Mouse (Mus musculus) embryo, embryonic 10.5 days (tissue): ENCODE results near the gene Dennd4a.
A peak's percentile ranks its signal among the peaks of the same experiment; 100 is the strongest.

Source experiments
- DNase-seq: peaks from one replicate; pipeline ENCODE4 v3.0.0-alpha.2; 2015; ENCODE audit warnings: low spot score

The Dennd4a gene

GRCm38 (mm10) chr9:64957276-64957675 is 146.1 kb downstream of the Dennd4a start:
- no peak for DNase-seq

- DNase-seq, result peak; percentile 98
These were observed 149.2 kb downstream of the Dennd4a start, which contains the start of gene Ints14 for GRCm38 (mm10) chr9:64960117-64960977. Gene Ints14 (plus strand): TSS chr9:64960905.

- DNase-seq, result no peak
These were observed 149.8 kb downstream of the Dennd4a start for GRCm38 (mm10) chr9:64960978-64961320.
